Comparison of ENCODE assay signal across 7 mouse cellular contexts in genomic region chr1:138328320-138328719, GRCm38 (mm10). TPM values are rescaled to one million over a fixed set of nuclear protein-coding genes. Genes with fewer than 3 reads are reported as not detected.
DNase-seq lines count a peak whose midpoint lies in the region; ATAC-seq and TF ChIP-seq lines count a peak whose summit lies in the region.

No protein-coding gene starts in this region.

- no peaks in the 10 kb centered on the region; the same call in 1 of the 2 replicates for H3K27me3 ChIP-seq in ES-Bruce4 (ENCODE audit: control insufficient read depth, insufficient read depth, low read length, poor library complexity, severe bottlenecking)
- no peaks in the 10 kb centered on the region for H3K27me3 ChIP-seq in heart, embryonic 16.5 days (ENCODE audit: control insufficient read depth, insufficient read depth, low read length)
- H3K27me3 ChIP-seq in lung, embryonic 16.5 days (ENCODE audit: control insufficient read depth, insufficient read depth, low read depth, low read length): no peaks in the 10 kb centered on the region
- H3K27me3 ChIP-seq in stomach, embryonic 15.5 days (replicated peaks): no peaks in the 10 kb centered on the region

- no peaks in the 10 kb centered on the region for H3K36me3 ChIP-seq in ES-Bruce4 (ENCODE audit: control insufficient read depth, insufficient read depth, low read length, poor library complexity, severe bottlenecking)
- H3K36me3 ChIP-seq in heart, embryonic 16.5 days (ENCODE audit: control insufficient read depth, insufficient read depth): no peaks in the 10 kb centered on the region
- H3K36me3 ChIP-seq in lung, embryonic 16.5 days (ENCODE audit: control insufficient read depth, insufficient read depth, low read length): no peaks in the 10 kb centered on the region
- no peaks in the 10 kb centered on the region for H3K36me3 ChIP-seq in stomach, embryonic 15.5 days

- TF ChIP-seq POLR2A in ES-Bruce4 (IDR thresholded peaks at IDR 0.05; ENCODE audit: insufficient read depth, low read length): no peak

- H3K27ac ChIP-seq in ES-Bruce4 (ENCODE audit: insufficient read depth, low read length): no peak overlapping the region
- H3K27ac ChIP-seq in heart, embryonic 16.5 days (ENCODE audit: low read length): no peak overlapping the region
- no peak overlapping the region for H3K27ac ChIP-seq in lung, embryonic 16.5 days (ENCODE audit: low read length)
- no peak overlapping the region for H3K27ac ChIP-seq in stomach, embryonic 15.5 days

- peak; percentile 5 for TF ChIP-seq CTCF in ES-Bruce4 (IDR thresholded peaks at IDR 0.05; ENCODE audit: low read depth, low read length)

- no peaks in the 10 kb centered on the region for H3K9me3 ChIP-seq in ES-Bruce4 (replicated peaks; ENCODE audit: control insufficient read depth, insufficient read depth, low read length, poor library complexity, severe bottlenecking)
- no peaks in the 10 kb centered on the region for H3K9me3 ChIP-seq in heart, embryonic 16.5 days (replicated peaks; ENCODE audit: control insufficient read depth, low read length)
- no peaks in the 10 kb centered on the region for H3K9me3 ChIP-seq in lung, embryonic 16.5 days (ENCODE audit: control insufficient read depth, low read length)
- H3K9me3 ChIP-seq in stomach, embryonic 15.5 days: no peaks in the 10 kb centered on the region

- WGBS in heart, embryonic 16.5 days: 12% methylated on average over 12 of the region's 12 CpGs
- WGBS in lung, embryonic 16.5 days: 13% methylated on average over 12 of the region's 12 CpGs
- 14% methylated on average over 12 of the region's 12 CpGs for WGBS in stomach, embryonic 15.5 days

- H3K4me3 ChIP-seq in ES-Bruce4 (ENCODE audit: low read depth, low read length): no peak overlapping the region
- H3K4me3 ChIP-seq in heart, embryonic 16.5 days (ENCODE audit: low read length): peak overlapping the region; percentile 18; the same call in 1 of the 2 replicates
- no peak overlapping the region for H3K4me3 ChIP-seq in lung, embryonic 16.5 days (ENCODE audit: low read length)
- H3K4me3 ChIP-seq in stomach, embryonic 15.5 days (replicated peaks): no peak overlapping the region

- ATAC-seq in heart, embryonic 16.5 days (replicated peaks; ENCODE audit: extremely low read depth, insufficient read depth, low FRiP score): no peak
- no peak for ATAC-seq in lung, embryonic 16.5 days (ENCODE audit: low read depth)
- no peak for ATAC-seq in stomach, embryonic 15.5 days (ENCODE audit: insufficient read depth, low FRiP score, low read depth)

- peak overlapping the region; percentile 50 for H3K4me2 ChIP-seq in heart, embryonic 16.5 days (ENCODE audit: low read depth, low read length)
- H3K4me2 ChIP-seq in lung, embryonic 16.5 days (ENCODE audit: low read depth, low read length): peak overlapping the region; percentile 38
- H3K4me2 ChIP-seq in stomach, embryonic 15.5 days: peak overlapping the region; percentile 36

- H3K4me1 ChIP-seq in ES-Bruce4 (ENCODE audit: control insufficient read depth, insufficient read depth, low read length): no peaks in the 10 kb centered on the region
- H3K4me1 ChIP-seq in heart, embryonic 16.5 days (ENCODE audit: control insufficient read depth, insufficient read depth, low read length): no peaks in the 10 kb centered on the region
- H3K4me1 ChIP-seq in lung, embryonic 16.5 days (replicated peaks; ENCODE audit: control insufficient read depth, insufficient read depth, low read length): no peaks in the 10 kb centered on the region
- no peaks in the 10 kb centered on the region; the same call in 1 of the 2 replicates for H3K4me1 ChIP-seq in stomach, embryonic 15.5 days

- no peak for TF ChIP-seq EP300 in ES-Bruce4 (IDR thresholded peaks at IDR 0.05; ENCODE audit: insufficient read depth, low read depth, low read length)

- H3K9ac ChIP-seq in ES-Bruce4 (ENCODE audit: low read depth, poor library complexity, severe bottlenecking): no peak overlapping the region
- no peak overlapping the region for H3K9ac ChIP-seq in heart, embryonic 16.5 days (ENCODE audit: low read length)
- H3K9ac ChIP-seq in lung, embryonic 16.5 days (ENCODE audit: low read length): no peak overlapping the region
- no peak overlapping the region for H3K9ac ChIP-seq in stomach, embryonic 15.5 days

- peak; percentile 24 to 28 for DNase-seq in left cerebral cortex, adult 18-20 months (ENCODE audit: low spot score in 2 of 2)
- no peak for DNase-seq in left cerebral cortex, adult 8-10 months (ENCODE audit: low spot score in 2 of 2)
- DNase-seq in brain, embryonic 18.5 days (ENCODE audit: low read depth, low spot score): peak; percentile 43

RNA-seq across cellular contexts. Expression of gene Atp6v1g3, which starts 54.8 kb away (rescaled TPM):
- total RNA-seq in left cerebral cortex, adult 18-20 months (2021): not detected
- total RNA-seq in left cerebral cortex, adult 8-10 months (2022): not detected
- polyA plus RNA-seq in ES-Bruce4 (2011; ENCODE audit: insufficient read depth, insufficient read length, low read depth, missing spikeins): not detected in 2 replicates
- polyA plus RNA-seq in heart, embryonic 16.5 days (2015; fragmentation: Nextera tagmentation; extraction: Ambion mirVana): not detected in 2 replicates
- not detected in 2 replicates for polyA plus RNA-seq in lung, embryonic 16.5 days (2015; fragmentation: Nextera tagmentation; extraction: Ambion mirVana)
- polyA plus RNA-seq in stomach, embryonic 15.5 days (2015; fragmentation: Nextera tagmentation; extraction: Ambion mirVana): not detected in 2 replicates

Comparison
In these comparisons a context has a peak if more than half of its experiments do, and no peak if none do; other contexts are left out.
1. DNase-seq: peak in left cerebral cortex, adult 18-20 months (2 of 2) and brain, embryonic 18.5 days (single experiment); none in left cerebral cortex, adult 8-10 months (0 of 2).
2. Peak in every context shown above with its lines, with median percentiles within 50 percentile points of each other: H3K4me2 ChIP-seq.